Mouse (Mus musculus) ovary, postnatal 10 days (tissue): Measurements from ENCODE around the gene Zfp711.

Source experiments
- DNase-seq: peaks from one replicate; pipeline ENCODE4 v3.0.0; 2022; ENCODE audit warnings: low spot score

Zfp711 gene

GRCm38 (mm10) chrX:112600511-112601305 is at the start of gene Zfp711:
Zfp711 (plus strand) TSS chrX:112600526.
- peak; percentile 20 for DNase-seq

- no peak for DNase-seq
These were observed 32.6 kb upstream of the Zfp711 start for GRCm38 (mm10) chrX:112567716-112568115.

GRCm38 (mm10) chrX:112601306-112602120 is 1.2 kb downstream of the Zfp711 start:
- DNase-seq, result peak; percentile 2

GRCm38 (mm10) chrX:112675525-112675924 is 75.2 kb downstream of the Zfp711 start:
- DNase-seq, result no peak

GRCm38 (mm10) chrX:112680605-112681004 is 80.3 kb downstream of the Zfp711 start:
- DNase-seq, result no peak
